Mouse (Mus musculus): ENCODE results near the gene Scrt2.

DNA sequence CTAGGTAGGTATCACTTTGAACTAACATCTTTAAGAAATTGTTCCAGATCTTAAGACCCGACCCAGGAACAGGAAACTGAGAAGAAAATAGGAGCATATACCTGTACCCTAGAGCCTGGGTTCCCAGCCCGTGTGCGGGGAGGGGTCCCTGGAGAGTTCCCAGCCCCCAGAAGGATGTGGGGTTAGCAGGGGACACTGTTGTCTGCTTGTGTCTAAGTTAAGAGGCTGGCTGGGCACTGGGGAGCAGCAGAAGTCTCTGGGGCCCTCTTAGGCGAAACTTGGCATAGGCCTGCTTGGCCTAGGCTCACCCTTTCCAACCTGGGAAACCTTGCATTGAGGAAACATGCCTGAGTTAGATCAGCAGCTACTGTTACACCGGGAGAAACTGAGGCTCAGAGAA is 63.2 kb downstream of the Scrt2 start:
- TF ChIP-seq CTCF (IDR thresholded peaks at IDR 0.05; ENCODE audit: insufficient read depth, low read depth, low read length) (no peak), POLR2A (IDR thresholded peaks at IDR 0.05; ENCODE audit: insufficient read depth, low read depth, low read length) (no peak)

Data from olfactory bulb, adult 2 months (tissue).